Mouse (Mus musculus): Measurements from ENCODE around the gene Dmbt1. TPM values are rescaled to one million over a fixed set of nuclear protein-coding genes. Genes with fewer than 3 reads are reported as not detected.

The Dmbt1 gene
- total and polyA plus RNA-seq, 3 experiments = not detected

Other genes with a start within 250 kb of the Dmbt1 start
- gene Plekha1, start 166.3 kb upstream of the Dmbt1 start, total RNA-seq (2012; rRNA removed) = 6.9 and 18.9 TPM in 2 replicates
- gene Plekha1, start 166.3 kb upstream of the Dmbt1 start, polyA plus RNA-seq (2012; ENCODE audit: insufficient read depth in 1 of 2, insufficient read length in 2 of 2, low read depth in 1 of 2, low replicate concordance in 2 of 2, missing spikeins in 1 of 2) = 10 to 100 TPM in 1 of 2 experiments, not detected in 1; 22.1 TPM
- not detected in 2 replicates for gene Htra1, start 95.9 kb upstream of the Dmbt1 start, total RNA-seq (2012; rRNA removed)
- gene Htra1, start 95.9 kb upstream of the Dmbt1 start, polyA plus RNA-seq (2012; ENCODE audit: insufficient read depth in 1 of 2, insufficient read length in 2 of 2, low read depth in 1 of 2, low replicate concordance in 2 of 2, missing spikeins in 1 of 2) = not detected
- not detected in 2 replicates for gene 4933402N03Rik, start 114.3 kb downstream of the Dmbt1 start, total RNA-seq (2012; rRNA removed)
- gene 4933402N03Rik, start 114.3 kb downstream of the Dmbt1 start, polyA plus RNA-seq (2012; ENCODE audit: insufficient read depth in 1 of 2, insufficient read length in 2 of 2, low read depth in 1 of 2, low replicate concordance in 2 of 2, missing spikeins in 1 of 2) = not detected
- gene 5430419D17Rik, start 142.3 kb downstream of the Dmbt1 start, total RNA-seq (2012; rRNA removed) = not detected in 2 replicates
- not detected for gene 5430419D17Rik, start 142.3 kb downstream of the Dmbt1 start, polyA plus RNA-seq (2012; ENCODE audit: insufficient read depth in 1 of 2, insufficient read length in 2 of 2, low read depth in 1 of 2, low replicate concordance in 2 of 2, missing spikeins in 1 of 2)